Mouse (Mus musculus): Measurements from ENCODE around the gene Nr5a2. TPM values are rescaled to one million over a fixed set of nuclear protein-coding genes. Genes with fewer than 3 reads are reported as not detected.

The Nr5a2 gene
- total and polyA plus RNA-seq, 3 experiments, result 0.16 TPM; not detected in 2

DNA sequence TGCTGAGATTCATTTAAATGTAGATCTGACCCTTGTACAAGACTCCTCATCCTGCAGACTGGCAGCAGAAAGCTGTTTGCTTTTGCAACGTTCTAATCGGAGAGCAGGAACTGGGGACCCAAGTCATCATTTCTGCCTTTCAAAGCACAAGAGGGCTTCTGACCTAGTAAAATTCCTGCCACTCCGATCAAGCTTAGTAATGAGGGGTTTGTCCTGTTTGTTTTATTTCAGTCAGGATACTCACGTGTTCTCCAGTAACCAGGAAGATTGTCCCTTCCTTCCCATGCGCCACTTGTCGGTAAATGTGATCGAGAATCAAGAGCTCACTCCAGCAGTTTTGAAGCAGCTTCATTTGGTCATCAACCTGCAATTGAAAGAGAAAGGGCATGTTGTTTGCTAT, 69.8 kb downstream of the Nr5a2 start:
- no peak overlapping the region for H3K4me3 ChIP-seq (ENCODE audit: low read depth, low read length)
- ATAC-seq (ENCODE audit: extremely low read depth, insufficient number of reproducible peaks, low FRiP score, poor library complexity, severe bottlenecking) (no peak), DNase-seq (ENCODE audit: low spot score) (no peak)
- H3K9me3 ChIP-seq (replicated peaks), result peaks cover 47% of the 10 kb centered on the region
- H3K36me3 ChIP-seq (replicated peaks), result no peaks in the 10 kb centered on the region
- no peaks in the 10 kb centered on the region for H3K4me1 ChIP-seq (ENCODE audit: insufficient read depth, low read depth, low read length)
- TF ChIP-seq GATA2 (IDR thresholded peaks at IDR 0.05; ENCODE audit: borderline replicate concordance, low read depth, low read length), result no peak
- TF ChIP-seq CTCF (IDR thresholded peaks at IDR 0.05; ENCODE audit: low read depth, low read length), result no peak
- TF ChIP-seq POLR2AphosphoS5 (IDR thresholded peaks at IDR 0.05; ENCODE audit: insufficient replicate concordance, low read depth, low read length), result no peak
- no peak for TF ChIP-seq GATA1 (IDR thresholded peaks at IDR 0.05; ENCODE audit: borderline replicate concordance, low read length)
- no peak for TF ChIP-seq TAL1 (conservative IDR thresholded peaks at IDR 0.05; ENCODE audit: low read depth, low read length)
- H3K27me3 ChIP-seq (ENCODE audit: insufficient read depth, low read length), result no peaks in the 10 kb centered on the region

- peaks cover 56% of the 10 kb centered on the region for H3K9me3 ChIP-seq (replicated peaks)
- DNase-seq (ENCODE audit: low spot score) (no peak), ATAC-seq (ENCODE audit: extremely low read depth, insufficient number of reproducible peaks, low FRiP score, poor library complexity, severe bottlenecking) (no peak)
- no peaks in the 10 kb centered on the region for H3K36me3 ChIP-seq (replicated peaks)
- no peaks in the 10 kb centered on the region for H3K4me1 ChIP-seq (ENCODE audit: insufficient read depth, low read depth, low read length)
- TF ChIP-seq POLR2AphosphoS5 (IDR thresholded peaks at IDR 0.05; ENCODE audit: insufficient replicate concordance, low read depth, low read length) (no peak), TAL1 (conservative IDR thresholded peaks at IDR 0.05; ENCODE audit: low read depth, low read length) (no peak), CTCF (IDR thresholded peaks at IDR 0.05; ENCODE audit: low read depth, low read length) (no peak), GATA2 (IDR thresholded peaks at IDR 0.05; ENCODE audit: borderline replicate concordance, low read depth, low read length) (no peak)
- H3K4me3 ChIP-seq (ENCODE audit: low read depth, low read length), result no peak overlapping the region
- no peaks in the 10 kb centered on the region for H3K27me3 ChIP-seq (ENCODE audit: insufficient read depth, low read length)
These were observed 71.5 kb downstream of the Nr5a2 start for GRCm38 (mm10) chr1:136888704-136889103.

DNA sequence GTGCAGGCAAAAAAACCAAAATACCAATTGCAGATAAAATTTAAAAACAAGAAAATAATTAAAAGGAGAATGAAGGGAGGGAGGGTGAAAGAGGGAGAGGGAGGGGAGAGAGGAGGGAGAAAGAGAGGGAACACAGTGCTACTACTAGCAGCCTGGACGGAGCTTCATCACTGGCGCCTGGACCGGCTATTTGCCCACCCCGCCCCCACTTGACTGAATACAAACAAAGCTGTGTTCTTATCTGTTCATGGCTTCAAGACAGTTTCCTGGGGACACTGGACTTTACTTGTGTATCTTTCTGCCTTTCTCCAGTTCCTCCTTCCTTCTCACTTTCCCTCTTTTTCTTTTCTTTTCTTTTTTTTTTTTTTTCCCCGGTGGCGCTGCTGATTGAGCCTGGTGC, 73.6 kb downstream of the Nr5a2 start:
- DNase-seq (ENCODE audit: low spot score) (no peak), ATAC-seq (ENCODE audit: extremely low read depth, insufficient number of reproducible peaks, low FRiP score, poor library complexity, severe bottlenecking) (no peak)
- H3K27me3 ChIP-seq (ENCODE audit: insufficient read depth, low read length), result no peaks in the 10 kb centered on the region
- peaks cover 53% of the 10 kb centered on the region for H3K9me3 ChIP-seq (replicated peaks)
- no peak overlapping the region for H3K4me3 ChIP-seq (ENCODE audit: low read depth, low read length)
- TF ChIP-seq CTCF (IDR thresholded peaks at IDR 0.05; ENCODE audit: low read depth, low read length), result no peak
- TF ChIP-seq POLR2AphosphoS5 (IDR thresholded peaks at IDR 0.05; ENCODE audit: insufficient replicate concordance, low read depth, low read length), result no peak
- TF ChIP-seq GATA2 (IDR thresholded peaks at IDR 0.05; ENCODE audit: borderline replicate concordance, low read depth, low read length), result no peak
- no peak for TF ChIP-seq GATA1 (IDR thresholded peaks at IDR 0.05; ENCODE audit: borderline replicate concordance, low read length)
- no peak for TF ChIP-seq TAL1 (conservative IDR thresholded peaks at IDR 0.05; ENCODE audit: low read depth, low read length)
- no peaks in the 10 kb centered on the region for H3K4me1 ChIP-seq (ENCODE audit: insufficient read depth, low read depth, low read length)
- no peaks in the 10 kb centered on the region for H3K36me3 ChIP-seq (replicated peaks)

- H3K4me3 ChIP-seq (ENCODE audit: low read depth, low read length), result no peak overlapping the region
- TF ChIP-seq POLR2AphosphoS5 (IDR thresholded peaks at IDR 0.05; ENCODE audit: insufficient replicate concordance, low read depth, low read length), result no peak
- no peak for TF ChIP-seq TAL1 (conservative IDR thresholded peaks at IDR 0.05; ENCODE audit: low read depth, low read length)
- no peak for TF ChIP-seq GATA2 (IDR thresholded peaks at IDR 0.05; ENCODE audit: borderline replicate concordance, low read depth, low read length)
- DNase-seq (ENCODE audit: low spot score) (no peak), ATAC-seq (ENCODE audit: extremely low read depth, insufficient number of reproducible peaks, low FRiP score, poor library complexity, severe bottlenecking) (no peak)
- H3K9me3 ChIP-seq (replicated peaks), result peaks cover 52% of the 10 kb centered on the region
- H3K27me3 ChIP-seq (ENCODE audit: insufficient read depth, low read length), result no peaks in the 10 kb centered on the region
- no peaks in the 10 kb centered on the region for H3K4me1 ChIP-seq (ENCODE audit: insufficient read depth, low read depth, low read length)
- no peaks in the 10 kb centered on the region for H3K36me3 ChIP-seq (replicated peaks)
These were observed 76.6 kb downstream of the Nr5a2 start for GRCm38 (mm10) chr1:136883458-136884174.

GRCm38 (mm10) chr1:136880260-136880659, 80.0 kb downstream of the Nr5a2 start:
- peaks cover 70% of the 10 kb centered on the region for H3K9me3 ChIP-seq (replicated peaks)
- TF ChIP-seq TAL1 (conservative IDR thresholded peaks at IDR 0.05; ENCODE audit: low read depth, low read length), result no peak
- no peak for TF ChIP-seq POLR2AphosphoS5 (IDR thresholded peaks at IDR 0.05; ENCODE audit: insufficient replicate concordance, low read depth, low read length)
- TF ChIP-seq GATA2 (IDR thresholded peaks at IDR 0.05; ENCODE audit: borderline replicate concordance, low read depth, low read length), result no peak
- TF ChIP-seq GATA1 (IDR thresholded peaks at IDR 0.05; ENCODE audit: borderline replicate concordance, low read length), result no peak
- TF ChIP-seq CTCF (IDR thresholded peaks at IDR 0.05; ENCODE audit: low read depth, low read length), result no peak
- ATAC-seq (ENCODE audit: extremely low read depth, insufficient number of reproducible peaks, low FRiP score, poor library complexity, severe bottlenecking) (no peak), DNase-seq (ENCODE audit: low spot score) (no peak)
- no peaks in the 10 kb centered on the region for H3K27me3 ChIP-seq (ENCODE audit: insufficient read depth, low read length)
- no peaks in the 10 kb centered on the region for H3K36me3 ChIP-seq (replicated peaks)
- H3K4me1 ChIP-seq (ENCODE audit: insufficient read depth, low read depth, low read length), result no peaks in the 10 kb centered on the region
- H3K4me3 ChIP-seq (ENCODE audit: low read depth, low read length), result no peak overlapping the region

DNA sequence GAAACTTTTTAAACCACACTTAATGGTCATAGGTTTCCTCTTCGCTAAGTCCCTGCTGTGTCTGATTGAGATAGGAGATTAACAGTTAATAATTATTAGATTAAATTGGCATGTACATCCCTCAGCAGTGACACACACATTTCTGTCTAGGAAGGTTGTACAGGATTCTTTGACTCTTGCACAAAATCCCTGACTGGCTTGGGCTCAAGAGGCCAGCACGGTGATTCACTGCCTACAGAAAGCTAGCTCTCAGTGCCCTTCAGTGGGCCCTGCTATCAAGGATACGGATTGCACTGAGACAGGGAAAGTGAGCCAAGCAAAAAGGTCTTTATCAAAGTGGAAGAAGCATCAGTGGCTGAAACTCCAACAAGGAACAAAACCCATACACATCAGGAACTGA, 85.2 kb downstream of the Nr5a2 start:
- Histone ChIP-seq H3K27me3 (ENCODE audit: insufficient read depth, low read length) (no peaks in the 10 kb centered on the region), H3K4me1 (ENCODE audit: insufficient read depth, low read depth, low read length) (no peaks in the 10 kb centered on the region), H3K36me3 (replicated peaks) (no peaks in the 10 kb centered on the region), H3K9me3 (replicated peaks) (peaks cover 69% of the 10 kb centered on the region), H3K4me3 (ENCODE audit: low read depth, low read length) (no peak overlapping the region)
- no peak for DNase-seq (ENCODE audit: low spot score)
- ATAC-seq (ENCODE audit: extremely low read depth, insufficient number of reproducible peaks, low FRiP score, poor library complexity, severe bottlenecking), result no peak
- TF ChIP-seq TAL1 (conservative IDR thresholded peaks at IDR 0.05; ENCODE audit: low read depth, low read length) (no peak), GATA1 (IDR thresholded peaks at IDR 0.05; ENCODE audit: borderline replicate concordance, low read length) (no peak), CTCF (IDR thresholded peaks at IDR 0.05; ENCODE audit: low read depth, low read length) (no peak), POLR2AphosphoS5 (IDR thresholded peaks at IDR 0.05; ENCODE audit: insufficient replicate concordance, low read depth, low read length) (no peak)
